Mouse (Mus musculus): ENCODE results near the gene Atg7. TPM values are rescaled to one million over a fixed set of nuclear protein-coding genes. Genes with fewer than 3 reads are reported as not detected.

Gene Atg7
- total and polyA plus RNA-seq, 2 experiments from 2014 or later, result 17.1 to 21.5 TPM

- Histone ChIP-seq H3K4me2 (ENCODE audit: low read depth, low read length, poor library complexity, severe bottlenecking) (no peak overlapping the region), H3K4me3 (ENCODE audit: low read depth, low read length) (no peak overlapping the region), H3K9ac (replicated peaks; ENCODE audit: low read length, poor library complexity, severe bottlenecking) (no peak overlapping the region), H3K27me3 (ENCODE audit: insufficient read depth, low read length) (no peaks in the 10 kb centered on the region), H3K27ac (ENCODE audit: low read depth, low read length) (peak overlapping the region; percentile 18; the same call in 1 of the 2 replicates), H3K4me1 (ENCODE audit: insufficient read depth, low read length) (no peaks in the 10 kb centered on the region; the same call in 1 of the 2 replicates), H3K9me3 (ENCODE audit: low read length) (no peaks in the 10 kb centered on the region), H3K36me3 (ENCODE audit: insufficient read depth, low read length) (peaks cover 29% of the 10 kb centered on the region)
- no peak for TF ChIP-seq CTCF (IDR thresholded peaks at IDR 0.05)
- ATAC-seq (ENCODE audit: low FRiP score) (no peak), DNase-seq (ENCODE audit: low spot score) (no peak)
- 89% methylated on average over 14 of the region's 14 CpGs for WGBS
Observed at GRCm38 (mm10) chr6:114860677-114861568, 218.0 kb downstream of the Atg7 start.

GRCm38 (mm10) chr6:114861591-114861990 is 218.7 kb downstream of the Atg7 start:
- Histone ChIP-seq H3K4me2 (ENCODE audit: low read depth, low read length, poor library complexity, severe bottlenecking) (no peak overlapping the region), H3K27me3 (ENCODE audit: insufficient read depth, low read length) (no peaks in the 10 kb centered on the region), H3K9me3 (ENCODE audit: low read length) (no peaks in the 10 kb centered on the region), H3K4me3 (ENCODE audit: low read depth, low read length) (no peak overlapping the region), H3K27ac (ENCODE audit: low read depth, low read length) (0 out of 2 replicates have a peak overlapping the region, but pooled peaks have one; percentile 18), H3K36me3 (ENCODE audit: insufficient read depth, low read length) (peaks cover 29% of the 10 kb centered on the region), H3K4me1 (ENCODE audit: insufficient read depth, low read length) (no peaks in the 10 kb centered on the region; the same call in 1 of the 2 replicates), H3K9ac (replicated peaks; ENCODE audit: low read length, poor library complexity, severe bottlenecking) (no peak overlapping the region)
- no peak for TF ChIP-seq CTCF (IDR thresholded peaks at IDR 0.05)
- 53% methylated on average over 9 of the region's 9 CpGs for WGBS
- ATAC-seq (ENCODE audit: low FRiP score) (no peak), DNase-seq (ENCODE audit: low spot score) (peak; percentile 41)

- peaks cover 29% of the 10 kb centered on the region for H3K36me3 ChIP-seq (ENCODE audit: insufficient read depth, low read length)
- no peak overlapping the region for H3K4me3 ChIP-seq (ENCODE audit: low read depth, low read length)
- no peak overlapping the region for H3K4me2 ChIP-seq (ENCODE audit: low read depth, low read length, poor library complexity, severe bottlenecking)
- DNase-seq (ENCODE audit: low spot score) (no peak), ATAC-seq (ENCODE audit: low FRiP score) (no peak)
- H3K27me3 ChIP-seq (ENCODE audit: insufficient read depth, low read length), result no peaks in the 10 kb centered on the region
- TF ChIP-seq CTCF (IDR thresholded peaks at IDR 0.05), result no peak
- no peaks in the 10 kb centered on the region for H3K9me3 ChIP-seq (ENCODE audit: low read length)
- WGBS, result 79% methylated on average over 9 of the region's 9 CpGs
- H3K27ac ChIP-seq (ENCODE audit: low read depth, low read length), result no peak overlapping the region
- no peak overlapping the region for H3K9ac ChIP-seq (replicated peaks; ENCODE audit: low read length, poor library complexity, severe bottlenecking)
- H3K4me1 ChIP-seq (ENCODE audit: insufficient read depth, low read length), result no peaks in the 10 kb centered on the region; the same call in 1 of the 2 replicates
Observed at GRCm38 (mm10) chr6:114862046-114862445, 219.1 kb downstream of the Atg7 start.

GRCm38 (mm10) chr6:114863501-114863900 is 220.6 kb downstream of the Atg7 start:
- 87% methylated on average over 5 of the region's 5 CpGs for WGBS
- DNase-seq (ENCODE audit: low spot score), result no peak
- no peak overlapping the region for H3K4me3 ChIP-seq (ENCODE audit: low read depth, low read length)
- H3K27ac ChIP-seq (ENCODE audit: low read depth, low read length), result no peak overlapping the region
- no peaks in the 10 kb centered on the region for H3K9me3 ChIP-seq (ENCODE audit: low read length)
- H3K27me3 ChIP-seq (ENCODE audit: insufficient read depth, low read length), result no peaks in the 10 kb centered on the region
- peaks cover 29% of the 10 kb centered on the region for H3K36me3 ChIP-seq (ENCODE audit: insufficient read depth, low read length)
- no peak for TF ChIP-seq CTCF (IDR thresholded peaks at IDR 0.05)
- ATAC-seq (ENCODE audit: low FRiP score), result no peak
- no peaks in the 10 kb centered on the region; the same call in 1 of the 2 replicates for H3K4me1 ChIP-seq (ENCODE audit: insufficient read depth, low read length)
- no peak overlapping the region for H3K9ac ChIP-seq (replicated peaks; ENCODE audit: low read length, poor library complexity, severe bottlenecking)
- H3K4me2 ChIP-seq (ENCODE audit: low read depth, low read length, poor library complexity, severe bottlenecking), result no peak overlapping the region

GRCm38 (mm10) chr6:114864421-114864820 is 221.5 kb downstream of the Atg7 start:
- Histone ChIP-seq H3K4me2 (ENCODE audit: low read depth, low read length, poor library complexity, severe bottlenecking) (no peak overlapping the region), H3K9ac (replicated peaks; ENCODE audit: low read length, poor library complexity, severe bottlenecking) (no peak overlapping the region), H3K36me3 (ENCODE audit: insufficient read depth, low read length) (peaks cover 24% of the 10 kb centered on the region), H3K4me1 (ENCODE audit: insufficient read depth, low read length) (peaks cover 7% of the 10 kb centered on the region; the same call in 1 of the 2 replicates), H3K27ac (ENCODE audit: low read depth, low read length) (no peak overlapping the region), H3K27me3 (ENCODE audit: insufficient read depth, low read length) (no peaks in the 10 kb centered on the region), H3K9me3 (ENCODE audit: low read length) (no peaks in the 10 kb centered on the region), H3K4me3 (ENCODE audit: low read depth, low read length) (no peak overlapping the region)
- ATAC-seq (ENCODE audit: low FRiP score), result no peak
- TF ChIP-seq CTCF (IDR thresholded peaks at IDR 0.05), result no peak
- DNase-seq (ENCODE audit: low spot score), result no peak
- WGBS, result 70% methylated on average over 8 of the region's 8 CpGs

GRCm38 (mm10) chr6:114866078-114866477 is 223.2 kb downstream of the Atg7 start:
- peaks cover 11% of the 10 kb centered on the region; the same call in 1 of the 2 replicates for H3K4me1 ChIP-seq (ENCODE audit: insufficient read depth, low read length)

More at GRCm38 (mm10) chr6:114866078-114866477, 223.2 kb downstream of the Atg7 start:
- H3K9me3 ChIP-seq (ENCODE audit: low read length), result no peaks in the 10 kb centered on the region
- 83% methylated on average over 3 of the region's 3 CpGs for WGBS
- DNase-seq (ENCODE audit: low spot score) (no peak), ATAC-seq (ENCODE audit: low FRiP score) (no peak)
- TF ChIP-seq CTCF (IDR thresholded peaks at IDR 0.05), result no peak
- H3K4me2 ChIP-seq (ENCODE audit: low read depth, low read length, poor library complexity, severe bottlenecking), result no peak overlapping the region
- peaks cover 14% of the 10 kb centered on the region; the same call in 1 of the 2 replicates for H3K36me3 ChIP-seq (ENCODE audit: insufficient read depth, low read length)
- H3K4me3 ChIP-seq (ENCODE audit: low read depth, low read length), result no peak overlapping the region
- H3K27me3 ChIP-seq (ENCODE audit: insufficient read depth, low read length), result no peaks in the 10 kb centered on the region
- no peak overlapping the region for H3K9ac ChIP-seq (replicated peaks; ENCODE audit: low read length, poor library complexity, severe bottlenecking)
- H3K27ac ChIP-seq (ENCODE audit: low read depth, low read length), result no peak overlapping the region

Data from midbrain, postnatal 0 days (tissue).